Mouse (Mus musculus) NIH3T3 (cell line): ENCODE measurements around the gene Khdrbs2.

Experiments
- DNase-seq: peaks from one replicate; pipeline ENCODE4 v3.0.0-alpha.2; 2012; ENCODE audit warnings: low read depth

Khdrbs2 gene

DNA sequence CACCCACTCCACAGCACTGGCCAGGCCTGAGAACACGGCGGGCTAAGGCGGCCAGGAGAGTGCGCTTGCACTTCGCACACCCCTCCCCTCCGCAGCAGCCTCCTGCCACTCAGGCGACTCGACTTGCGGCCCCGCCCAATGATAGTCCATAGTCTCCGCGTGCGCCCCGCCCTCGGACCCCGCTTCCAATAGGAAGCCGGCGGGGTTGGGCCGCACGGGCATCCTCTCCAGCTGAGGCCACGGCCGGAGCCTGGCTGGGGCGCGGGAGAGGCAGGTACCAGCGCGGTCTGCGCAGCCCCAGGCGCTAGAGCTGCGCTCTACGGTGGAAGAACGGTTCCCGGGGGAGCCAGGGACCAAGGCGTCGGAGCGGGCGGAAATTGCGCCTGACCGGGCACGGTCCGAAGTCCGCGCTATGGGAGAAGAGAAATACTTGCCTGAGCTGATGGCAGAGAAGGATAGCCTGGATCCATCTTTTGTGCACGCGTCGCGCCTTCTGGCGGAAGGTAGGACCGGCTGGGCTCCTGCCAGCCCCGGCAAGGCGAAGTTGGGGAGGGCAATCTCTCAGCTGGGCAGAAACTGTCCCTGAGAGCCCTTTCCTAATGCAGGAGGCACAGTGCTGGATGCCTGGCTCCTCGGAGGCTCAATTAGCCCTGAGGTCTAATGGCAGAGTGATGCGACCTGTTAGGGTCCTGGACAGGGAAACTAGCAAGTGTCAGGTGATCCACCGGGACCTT lies at the start of gene Khdrbs2:
Gene Khdrbs2, plus strand, starts transcription at position 209 of the 734 bp plus-strand sequence.
- DNase-seq: no peak

- peak; percentile 46 for DNase-seq
Measured at GRCm38 (mm10) chr1:32174566-32174965, 2.1 kb downstream of the Khdrbs2 start.

DNA sequence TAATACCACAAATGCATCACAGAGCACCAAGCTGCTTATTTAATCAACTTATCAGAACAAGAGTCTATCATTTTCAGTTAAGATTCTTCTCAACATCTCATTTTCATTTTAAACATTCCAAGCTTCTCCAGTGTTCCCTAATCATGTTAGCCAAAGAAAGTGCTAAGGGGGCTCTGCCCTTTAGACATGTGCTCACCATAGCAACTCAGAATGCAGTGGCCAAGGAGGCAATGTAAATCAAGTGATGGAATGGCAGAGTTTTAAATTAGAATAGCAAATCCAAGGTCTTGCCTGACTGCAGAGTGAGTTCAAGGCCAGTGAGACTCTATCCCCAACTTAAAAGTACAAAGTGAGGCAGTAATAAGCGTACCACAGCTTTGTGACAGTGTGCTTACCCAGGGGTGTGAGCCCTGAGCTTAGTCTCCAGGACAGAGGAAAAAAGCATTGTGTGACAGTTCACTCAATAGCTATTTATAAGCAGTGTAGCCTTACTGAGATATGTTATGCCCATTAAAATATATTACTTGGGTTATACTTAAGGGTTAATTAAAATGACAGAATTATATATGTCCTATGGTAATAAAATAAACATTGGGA lies 27.2 kb downstream of the Khdrbs2 start:
- DNase-seq: no peak

DNA sequence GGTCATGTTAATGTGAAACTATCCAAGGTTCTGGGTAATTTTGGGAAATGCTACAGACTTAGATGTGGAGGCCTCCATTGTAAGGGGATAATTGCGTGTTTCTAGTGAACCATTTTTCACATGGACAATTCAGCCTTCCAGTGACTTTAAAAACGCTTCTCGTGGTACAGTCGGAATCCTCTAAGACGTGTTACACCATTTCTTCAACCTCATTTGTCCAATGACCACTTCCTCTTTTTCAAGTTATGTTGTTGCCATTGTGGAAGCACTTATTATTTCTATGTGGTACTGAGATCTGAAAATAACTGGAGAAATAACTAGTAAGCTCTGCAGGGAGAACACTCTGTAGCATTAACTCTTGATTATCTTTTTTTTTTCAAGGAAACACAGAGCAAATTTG lies 75.9 kb downstream of the Khdrbs2 start:
- no peak for DNase-seq

DNA sequence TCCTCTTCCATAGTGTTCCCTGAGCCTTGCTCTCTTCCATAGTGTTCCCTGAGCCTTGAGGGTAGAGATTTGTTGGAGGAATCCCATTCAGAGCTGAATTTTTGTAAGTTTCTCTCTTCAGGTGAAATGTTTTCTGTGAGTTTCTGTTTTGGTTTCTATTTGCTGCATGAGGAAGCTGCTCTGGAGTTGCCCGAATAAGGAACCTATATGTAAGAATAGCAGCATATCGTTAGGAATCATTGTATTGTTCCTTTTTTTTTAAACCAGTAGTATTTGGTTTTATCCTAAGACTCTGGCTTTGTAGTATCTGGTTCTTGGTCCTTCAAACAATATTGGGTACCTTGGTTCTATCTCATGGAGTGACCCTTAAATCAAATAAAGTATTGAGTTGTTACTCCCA lies 77.1 kb downstream of the Khdrbs2 start:
- no peak for DNase-seq

GRCm38 (mm10) chr1:32250337-32250736 lies 77.8 kb downstream of the Khdrbs2 start:
- no peak for DNase-seq

DNA sequence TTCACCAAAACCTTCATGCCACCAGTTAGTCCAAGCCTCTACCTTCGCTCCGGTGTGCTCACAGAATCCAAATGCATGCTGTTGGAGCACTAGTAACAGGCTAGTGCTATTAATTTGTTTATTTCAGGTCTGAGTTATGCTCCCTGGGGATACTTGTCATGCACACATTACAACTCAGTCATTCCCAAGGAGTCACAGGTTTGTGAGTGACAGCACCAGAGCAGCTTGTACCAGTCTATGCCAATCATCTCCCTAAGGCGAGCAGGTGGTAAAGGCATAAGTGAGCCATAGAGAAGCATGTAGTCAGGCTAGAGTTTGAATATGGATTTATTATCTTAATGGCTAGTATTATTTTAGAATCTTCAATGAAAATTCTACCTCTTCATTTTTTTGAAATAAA lies 86.4 kb downstream of the Khdrbs2 start:
- no peak for DNase-seq

GRCm38 (mm10) chr1:32270519-32270918 lies 98.0 kb downstream of the Khdrbs2 start:
- no peak for DNase-seq

- DNase-seq: no peak
Measured at GRCm38 (mm10) chr1:32294702-32295101, 122.2 kb downstream of the Khdrbs2 start.

DNA sequence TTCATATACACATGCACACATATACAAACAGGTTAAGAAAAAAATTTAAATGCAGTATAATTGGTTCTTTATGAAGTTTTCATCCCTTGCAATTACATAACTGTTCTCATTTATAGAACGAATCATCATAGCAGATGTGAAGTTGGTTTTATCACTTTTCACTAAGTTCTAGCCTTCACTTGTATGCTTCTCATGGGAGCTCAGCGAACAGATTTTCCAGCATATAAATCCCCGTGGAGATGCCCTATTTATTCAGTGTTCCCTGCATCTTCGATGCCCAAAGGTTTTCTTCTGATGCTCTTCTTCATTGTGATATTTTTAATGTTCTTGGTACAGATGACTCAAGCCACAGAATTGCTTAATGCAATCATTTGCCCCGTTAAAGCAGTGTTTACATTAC lies 128.9 kb downstream of the Khdrbs2 start:
- DNase-seq: no peak

- DNase-seq: no peak
Measured at GRCm38 (mm10) chr1:32309074-32309473, 136.6 kb downstream of the Khdrbs2 start.

DNA sequence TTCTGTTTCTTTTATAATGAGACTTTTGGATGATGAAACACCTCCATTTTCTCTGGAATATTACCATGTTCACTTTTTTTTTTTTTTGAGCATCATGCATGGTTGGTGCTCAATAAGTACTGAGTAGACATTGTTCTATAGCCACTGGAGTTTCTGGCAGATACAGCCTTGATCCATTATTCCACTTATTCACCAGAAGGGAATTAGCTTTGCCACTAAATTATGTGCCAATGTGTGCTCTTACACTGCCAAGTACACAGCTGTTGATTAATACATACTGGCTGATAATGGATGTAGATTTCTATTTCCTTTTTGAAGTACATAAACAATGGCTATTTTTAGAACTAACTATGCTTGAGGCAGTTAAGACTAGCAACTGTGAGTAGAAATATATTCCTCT lies 137.1 kb downstream of the Khdrbs2 start:
- DNase-seq: no peak

DNA sequence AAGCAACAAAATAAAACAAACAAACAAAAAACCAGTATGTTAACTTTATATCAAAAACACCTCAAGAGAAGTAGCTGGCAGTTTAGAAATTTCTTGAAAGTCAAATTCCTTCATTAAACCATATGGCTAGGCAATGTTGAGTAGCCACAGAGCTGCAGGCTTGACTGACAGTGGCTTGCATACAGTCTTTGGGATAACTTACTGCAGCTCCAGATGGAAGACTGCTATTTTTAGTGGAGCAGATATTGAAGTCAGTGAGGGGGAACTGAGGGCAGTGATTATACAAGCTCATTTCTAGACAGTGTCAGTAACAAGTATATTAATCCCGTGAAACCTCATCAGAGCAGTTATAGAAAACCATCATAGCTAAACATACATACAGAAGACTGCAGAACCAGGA lies 166.6 kb downstream of the Khdrbs2 start:
- no peak for DNase-seq

DNA sequence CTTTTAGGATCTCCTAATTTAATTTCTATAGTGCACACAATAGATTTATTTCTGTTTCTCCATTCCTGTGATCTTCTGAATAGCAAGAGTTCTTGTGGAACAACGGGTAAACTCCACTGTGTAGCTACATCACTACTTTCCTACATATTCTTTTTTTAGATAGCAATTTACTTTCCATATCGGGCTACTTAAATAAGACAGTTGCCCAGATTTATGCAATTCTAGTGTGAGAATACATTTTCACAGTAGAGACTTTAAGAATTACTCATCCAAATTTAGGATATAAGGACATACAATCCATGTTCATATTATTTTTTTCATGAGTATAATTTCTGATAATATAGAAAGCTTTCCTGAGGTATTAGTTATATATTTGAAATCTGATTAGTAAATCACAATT lies 175.0 kb downstream of the Khdrbs2 start:
- no peak for DNase-seq

DNA sequence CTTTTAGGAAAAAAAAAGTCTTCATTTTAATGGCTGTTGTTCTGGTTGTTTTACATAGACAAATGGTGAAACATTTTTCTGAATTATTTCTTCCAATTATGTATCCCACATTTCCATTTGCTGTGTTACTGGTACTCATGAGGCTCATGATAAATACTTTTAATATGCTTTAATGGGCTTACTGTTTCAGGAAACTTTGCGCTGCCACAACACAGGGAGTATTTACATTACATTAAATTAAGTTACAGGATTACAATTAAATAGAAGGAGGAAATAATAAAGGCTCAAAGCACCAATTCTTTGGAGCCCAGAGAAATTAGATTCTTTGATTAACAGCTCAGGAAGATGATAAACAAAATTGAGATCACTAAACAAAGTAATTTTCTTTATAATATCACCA lies 179.6 kb downstream of the Khdrbs2 start:
- DNase-seq: no peak

- DNase-seq: no peak
Measured at GRCm38 (mm10) chr1:32363539-32363938, 191.0 kb downstream of the Khdrbs2 start.

DNA sequence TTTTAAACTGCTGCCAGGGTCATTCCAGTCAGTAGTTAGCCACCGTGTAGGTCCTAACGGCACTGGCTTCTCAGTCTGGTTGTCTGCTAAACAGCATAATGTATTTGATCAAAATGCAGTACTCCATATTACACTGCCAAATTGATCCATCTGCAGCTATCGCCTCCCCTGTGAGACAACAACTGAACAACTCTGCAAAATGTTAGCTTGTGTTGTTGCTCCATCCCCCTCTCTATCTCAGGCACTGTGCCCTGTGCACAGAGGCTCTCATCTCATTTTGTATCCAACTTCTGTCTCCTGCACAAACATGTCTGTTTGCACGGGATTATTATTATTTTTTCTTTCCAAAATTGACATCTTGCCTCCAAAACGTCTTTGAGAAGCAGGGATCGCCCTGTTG lies 225.0 kb downstream of the Khdrbs2 start:
- no peak for DNase-seq

DNA sequence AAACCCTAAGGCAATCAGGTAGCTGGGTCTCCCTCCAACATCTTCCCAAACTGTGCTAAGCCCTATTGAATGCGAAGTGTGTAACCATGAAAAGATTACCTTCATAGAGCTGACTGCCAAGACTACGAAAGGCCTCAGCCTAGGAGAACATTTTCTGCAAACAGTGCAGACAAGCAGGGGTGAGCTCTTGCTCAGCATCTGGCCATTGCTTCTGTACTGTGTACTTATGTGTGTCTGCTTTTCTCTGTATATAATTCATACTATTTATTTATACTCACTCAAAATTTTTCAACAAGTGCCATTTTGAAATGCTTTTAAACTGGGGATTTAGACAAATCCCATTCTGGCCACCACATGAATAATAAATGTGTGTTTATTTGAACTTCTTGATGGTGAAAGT lies 235.1 kb downstream of the Khdrbs2 start:
- no peak for DNase-seq

DNA sequence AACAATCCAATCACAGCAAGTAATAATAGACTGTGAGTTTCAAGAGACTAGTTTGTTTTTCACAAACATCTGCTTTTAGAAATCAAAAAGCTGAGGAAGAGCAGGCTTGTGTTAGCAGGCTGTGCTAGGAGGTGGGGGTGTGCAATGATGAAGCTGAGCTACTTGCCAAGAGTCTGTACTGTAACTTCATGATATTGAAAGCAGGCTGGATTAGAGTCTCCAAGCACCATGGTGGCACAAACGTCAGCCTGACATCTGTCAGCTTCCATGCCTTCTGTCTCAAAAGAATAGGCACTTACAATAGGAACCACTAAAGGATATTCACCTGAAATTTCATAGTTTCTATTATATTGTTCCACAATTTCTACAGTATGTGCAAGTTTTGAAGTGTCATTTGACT lies 255.9 kb downstream of the Khdrbs2 start:
- DNase-seq: no peak

- no peak for DNase-seq
Measured at GRCm38 (mm10) chr1:32429493-32429892, 257.0 kb downstream of the Khdrbs2 start.

- DNase-seq: no peak
Measured at GRCm38 (mm10) chr1:32430516-32430915, 258.0 kb downstream of the Khdrbs2 start.

- DNase-seq: no peak
Measured at GRCm38 (mm10) chr1:32433118-32433517, 260.6 kb downstream of the Khdrbs2 start.

DNA sequence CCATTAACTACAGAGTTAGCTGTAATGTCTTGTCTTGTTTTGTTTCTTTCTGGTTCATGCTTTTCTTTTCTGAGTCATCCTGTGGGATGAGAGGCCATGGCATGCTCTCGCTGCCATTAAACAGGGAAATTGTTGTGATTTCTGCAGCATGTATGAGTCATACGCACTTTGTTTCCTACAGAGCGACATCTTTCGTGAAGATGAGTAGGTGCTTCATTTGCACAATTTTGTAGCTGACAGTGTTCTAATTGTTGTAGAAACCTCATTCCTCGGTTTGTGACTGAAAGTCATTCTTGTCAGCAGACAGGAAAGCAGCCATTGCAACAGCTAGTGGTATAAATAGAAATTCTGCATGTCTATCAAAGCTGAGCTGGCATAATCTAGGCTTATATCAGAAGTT lies 271.4 kb downstream of the Khdrbs2 start:
- no peak for DNase-seq

DNA sequence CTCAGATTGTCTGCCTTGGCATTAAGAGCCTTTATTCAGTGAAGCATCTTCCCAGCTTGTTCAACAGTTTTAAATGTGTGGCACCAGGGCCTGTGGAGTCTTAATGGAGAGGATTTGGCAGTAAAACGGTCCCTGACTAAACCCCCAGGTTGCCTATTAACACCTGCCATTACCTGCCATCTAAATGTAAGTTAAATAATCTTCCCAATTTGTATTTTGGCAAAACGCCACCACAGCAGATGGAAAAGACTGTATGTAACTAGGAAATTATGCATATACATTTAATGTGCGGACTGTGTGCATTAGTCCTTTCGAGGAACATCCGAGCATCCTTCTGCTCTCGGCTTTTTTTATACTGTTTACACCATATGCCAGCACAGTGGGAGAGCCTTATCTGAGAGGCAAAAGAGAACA lies 290.6 kb downstream of the Khdrbs2 start:
- no peak for DNase-seq
